Mouse (Mus musculus) midbrain, embryonic 15.5 days (tissue): Measurements from ENCODE around the gene Gm20518. TPM values are rescaled to one million over a fixed set of nuclear protein-coding genes. Genes with fewer than 3 reads are reported as not detected.

ENCODE experiments used
- ATAC-seq: fragments of 200-750 bp; cut with Nextera tagmentation; replicated peaks from 2 replicates; pipeline ENCODE4 v1.8.0; 2017; ENCODE audit warnings: moderate TSS enrichment
- H3K27ac ChIP-seq: fragments of 300-500 bp; sonication (generic); 2 replicates; pipeline ENCODE4 v1.5.1; 2015; ENCODE audit warnings: mild to moderate bottlenecking, inconsistent platforms
- H3K27me3 ChIP-seq: fragments of 300-500 bp; sonication (generic); replicated peaks from 2 replicates; pipeline ENCODE4 v1.6.1; 2015; ENCODE audit warnings: inconsistent platforms
- H3K36me3 ChIP-seq: fragments of 300-500 bp; sonication (generic); replicated peaks from 2 replicates; pipeline ENCODE4 v1.6.1; 2015; ENCODE audit warnings: inconsistent platforms
- H3K4me1 ChIP-seq: fragments of 300-500 bp; sonication (generic); 2 replicates; pipeline ENCODE4 v1.6.1; 2015; ENCODE audit warnings: inconsistent platforms
- H3K4me2 ChIP-seq: fragments of 300-500 bp; sonication (generic); 2 replicates; pipeline ENCODE4 v1.6.1; 2015; ENCODE audit warnings: inconsistent platforms, mild to moderate bottlenecking, moderate library complexity
- H3K4me3 ChIP-seq: fragments of 300-500 bp; sonication (generic); 2 replicates; pipeline ENCODE4 v1.5.1; 2015; ENCODE audit warnings: mild to moderate bottlenecking, inconsistent platforms
- H3K9ac ChIP-seq: fragments of 300-500 bp; sonication (generic); 2 replicates; pipeline ENCODE4 v1.6.1; 2015; ENCODE audit warnings: mild to moderate bottlenecking, inconsistent platforms
- H3K9me3 ChIP-seq: fragments of 300-500 bp; sonication (generic); 2 replicates; pipeline ENCODE4 v1.6.1; 2016; ENCODE audit warnings: inconsistent platforms
- WGBS: fragments of 180-500 bp; shearing (Covaris S2); methylation state at CpG from one replicate; pipeline ENCODE4 v1.1.7; 2015; ENCODE audit warnings: mixed read lengths; 5-methylcytosine and 5-hydroxymethylcytosine counted together
- polyA plus RNA-seq: library from polyadenylated mRNA; unstranded; fragments of >200 nt; fragmentation: Nextera tagmentation; extraction: Ambion mirVana; gene quantifications from 2 replicates; pipeline ENCODE4 v1.2.1, GENCODE M21; 2015

Gm20518 gene
- polyA plus RNA-seq, 1 experiment from 2014 or later = 0.53 TPM

- Histone ChIP-seq H3K4me2 (peak overlapping the region; percentile 80), H3K27me3 (no peaks in the 10 kb centered on the region), H3K4me1 (peaks cover 27% of the 10 kb centered on the region), H3K9ac (peak overlapping the region; percentile 98), H3K36me3 (no peaks in the 10 kb centered on the region), H3K27ac (peak overlapping the region; percentile 97), H3K9me3 (no peaks in the 10 kb centered on the region), H3K4me3 (peak overlapping the region; percentile 78)
- WGBS = under 1% methylated on average over 44 of the region's 44 CpGs
- ATAC-seq = peak; percentile 68
Measured at GRCm38 (mm10) chr16:17890917-17891566, 429 bp downstream of the Gm20518 start.

- peak overlapping the region; percentile 78 for H3K4me3 ChIP-seq
- no peaks in the 10 kb centered on the region for H3K27me3 ChIP-seq
- H3K9me3 ChIP-seq = no peaks in the 10 kb centered on the region
- H3K36me3 ChIP-seq = no peaks in the 10 kb centered on the region
- 50% methylated on average over 2 of the region's 2 CpGs for WGBS
- peak overlapping the region; percentile 98 for H3K9ac ChIP-seq
- peaks cover 30% of the 10 kb centered on the region for H3K4me1 ChIP-seq
- ATAC-seq = no peak
- peak overlapping the region; percentile 97; the same call in 1 of the 2 replicates for H3K27ac ChIP-seq
- peak overlapping the region; percentile 80 for H3K4me2 ChIP-seq
Measured at GRCm38 (mm10) chr16:17890342-17890727, 1.1 kb downstream of the Gm20518 start.

DNA sequence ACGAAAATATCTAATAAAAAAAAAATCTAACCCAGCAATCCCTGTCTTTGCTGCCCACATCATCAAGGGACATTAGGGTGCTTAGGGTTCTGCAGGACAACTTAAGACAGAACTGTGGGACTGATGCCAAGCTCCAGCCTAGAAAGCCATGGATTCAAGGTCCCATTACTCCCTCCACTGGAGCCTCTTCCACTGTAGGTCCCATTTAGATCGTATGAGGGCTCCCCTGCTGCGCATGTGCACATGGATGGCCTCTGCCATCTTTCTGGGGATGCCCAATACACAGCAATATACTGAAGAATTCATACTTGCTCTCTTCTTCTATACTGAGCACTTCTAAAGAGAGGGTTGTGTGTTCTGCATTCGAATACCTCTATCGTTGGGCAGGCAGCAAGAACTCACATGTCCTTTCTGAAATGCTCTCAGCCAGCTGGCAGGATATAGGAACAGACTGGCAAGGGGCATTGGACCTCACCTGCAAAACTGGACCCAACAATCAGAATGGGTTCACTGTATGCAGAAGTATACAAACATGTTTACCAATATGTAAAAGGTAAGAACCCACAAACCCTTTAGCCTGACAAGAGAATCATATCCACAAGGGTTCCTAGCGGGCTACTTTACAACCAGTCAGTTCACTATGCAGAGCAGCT is 1.7 kb downstream of the Gm20518 start:
- H3K27ac ChIP-seq = no peak overlapping the region
- H3K27me3 ChIP-seq = no peaks in the 10 kb centered on the region
- H3K4me2 ChIP-seq = peak overlapping the region; percentile 80
- 85% methylated on average over 6 of the region's 6 CpGs for WGBS
- peak overlapping the region; percentile 78 for H3K4me3 ChIP-seq
- H3K9ac ChIP-seq = peak overlapping the region; percentile 98
- H3K9me3 ChIP-seq = no peaks in the 10 kb centered on the region
- no peaks in the 10 kb centered on the region for H3K36me3 ChIP-seq
- H3K4me1 ChIP-seq = peaks cover 30% of the 10 kb centered on the region
- no peak for ATAC-seq

GRCm38 (mm10) chr16:17884116-17884515 is 7.4 kb downstream of the Gm20518 start:
- Histone ChIP-seq H3K36me3 (no peaks in the 10 kb centered on the region), H3K27ac (no peak overlapping the region), H3K9ac (no peak overlapping the region), H3K4me3 (no peak overlapping the region), H3K9me3 (no peaks in the 10 kb centered on the region), H3K27me3 (no peaks in the 10 kb centered on the region), H3K4me2 (no peak overlapping the region), H3K4me1 (peaks cover 13% of the 10 kb centered on the region)
- WGBS = 92% methylated on average over 6 of the region's 6 CpGs
- no peak for ATAC-seq

DNA sequence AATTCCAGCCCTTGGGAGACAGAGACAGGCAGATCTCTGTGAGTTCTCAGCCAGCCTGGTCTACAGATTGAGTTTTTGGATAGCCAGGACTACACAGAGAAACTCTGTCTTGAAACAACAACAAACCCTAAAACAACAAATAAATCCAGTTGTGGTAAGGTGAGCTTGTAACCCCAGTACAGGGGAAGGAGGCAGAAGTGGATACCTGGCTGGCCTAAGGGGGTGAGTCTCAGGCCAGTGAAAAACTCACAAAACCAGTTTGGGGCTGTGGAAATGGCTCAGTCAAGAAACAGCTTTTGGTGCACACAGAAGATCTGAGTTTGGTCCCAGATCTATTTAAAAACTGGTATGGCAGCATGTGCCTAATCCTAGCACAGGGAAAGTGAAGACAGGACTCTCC is 9.3 kb downstream of the Gm20518 start:
- ATAC-seq = no peak
- no peak overlapping the region for H3K9ac ChIP-seq
- no peak overlapping the region for H3K4me3 ChIP-seq
- no peak overlapping the region for H3K4me2 ChIP-seq
- no peaks in the 10 kb centered on the region for H3K27me3 ChIP-seq
- no peaks in the 10 kb centered on the region for H3K36me3 ChIP-seq
- peaks cover 13% of the 10 kb centered on the region for H3K4me1 ChIP-seq
- H3K9me3 ChIP-seq = no peaks in the 10 kb centered on the region
- no peak overlapping the region for H3K27ac ChIP-seq

DNA sequence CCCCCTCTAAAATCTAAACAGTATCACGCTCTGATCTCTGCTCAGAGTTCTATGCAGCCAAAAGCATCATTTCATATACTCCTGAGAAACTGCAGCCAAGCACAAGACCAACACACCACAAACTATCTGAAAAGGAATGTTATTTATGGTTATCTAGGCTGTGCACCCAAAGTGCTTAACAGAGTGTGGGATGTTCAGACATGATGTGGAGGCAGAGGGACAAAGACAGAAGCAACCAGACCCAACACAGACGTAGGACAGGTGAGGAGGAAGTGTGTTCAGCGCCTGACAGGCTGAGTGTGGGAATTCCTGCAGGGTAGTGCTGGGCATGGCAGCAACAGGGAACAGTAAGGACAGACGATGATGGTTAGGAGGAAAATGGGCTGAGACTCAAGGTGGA is 11.9 kb downstream of the Gm20518 start:
- Histone ChIP-seq H3K4me1 (0 out of 2 replicates have a peak, but pooled peaks cover 3% of the 10 kb centered on the region), H3K4me2 (no peak overlapping the region), H3K9ac (no peak overlapping the region), H3K27ac (no peak overlapping the region), H3K9me3 (no peaks in the 10 kb centered on the region), H3K4me3 (no peak overlapping the region), H3K36me3 (no peaks in the 10 kb centered on the region), H3K27me3 (no peaks in the 10 kb centered on the region)
- no peak for ATAC-seq
- 90% methylated on average over 4 of the region's 4 CpGs for WGBS

DNA sequence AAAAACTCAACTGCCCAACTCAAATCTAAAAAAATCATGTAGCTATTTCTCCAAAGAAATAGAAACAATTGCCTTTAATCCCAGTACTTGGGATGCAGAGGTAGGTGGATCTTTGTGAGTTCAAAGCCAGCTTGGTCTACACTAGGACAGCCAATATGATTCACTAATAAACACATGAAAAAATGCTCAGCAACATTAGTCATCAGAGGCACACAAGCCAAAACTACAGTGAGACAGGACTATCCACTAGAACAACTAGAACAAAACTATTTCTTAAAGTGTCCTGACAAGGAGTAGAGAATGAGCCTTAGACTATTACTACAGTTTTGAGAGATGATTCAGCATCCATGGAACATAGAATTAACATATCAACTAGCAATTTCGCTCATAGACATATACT is 15.4 kb downstream of the Gm20518 start:
- Histone ChIP-seq H3K9ac (no peak overlapping the region), H3K27me3 (no peaks in the 10 kb centered on the region), H3K27ac (no peak overlapping the region), H3K4me1 (0 out of 2 replicates have a peak, but pooled peaks cover 3% of the 10 kb centered on the region), H3K4me2 (no peak overlapping the region), H3K36me3 (peaks cover 9% of the 10 kb centered on the region; the same call in 1 of the 2 replicates), H3K4me3 (no peak overlapping the region), H3K9me3 (no peaks in the 10 kb centered on the region)
- ATAC-seq = no peak
- 95% methylated on average over 1 of the region's 1 CpGs for WGBS

DNA sequence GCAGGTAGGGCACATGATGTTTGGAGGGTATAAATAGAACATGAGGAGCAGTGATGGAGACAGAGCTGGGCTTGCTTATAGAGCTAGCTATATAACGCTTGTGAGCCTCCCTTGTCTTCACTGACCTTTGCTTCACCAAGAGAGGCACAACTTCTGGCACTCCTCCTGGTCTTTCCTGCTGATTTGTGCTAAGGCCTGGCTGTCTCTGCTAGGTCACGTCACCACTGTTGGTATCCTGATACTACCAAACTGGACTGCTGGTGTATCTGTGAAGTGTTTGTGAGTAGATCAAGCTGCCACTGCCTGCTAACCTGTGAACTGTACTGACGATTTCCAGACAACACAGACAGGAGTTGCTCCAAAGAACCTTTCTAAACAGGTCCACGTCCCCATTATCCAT is 16.3 kb downstream of the Gm20518 start:
- no peak overlapping the region for H3K4me2 ChIP-seq
- no peak for ATAC-seq

DNA sequence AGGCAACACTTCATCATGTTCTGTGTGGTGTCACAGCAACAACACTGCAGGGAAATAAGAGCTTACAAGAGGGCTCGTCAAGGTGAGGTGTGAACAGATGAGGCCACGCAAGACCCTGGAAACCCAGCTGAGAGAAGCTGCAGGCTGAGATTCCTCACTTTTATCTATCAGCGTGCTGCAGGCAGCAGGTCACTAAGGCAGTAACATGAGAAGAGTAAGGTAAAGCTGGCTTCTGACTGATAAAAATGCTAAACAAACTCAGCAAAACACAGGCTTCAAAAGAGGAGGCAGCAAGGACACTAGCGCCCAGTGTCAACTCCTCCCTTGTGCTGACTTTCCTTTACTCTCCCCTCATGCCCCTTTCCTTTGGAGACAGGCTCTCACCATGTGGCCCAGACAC is 18.5 kb downstream of the Gm20518 start:
- Histone ChIP-seq H3K4me3 (no peak overlapping the region), H3K4me2 (no peak overlapping the region), H3K36me3 (peaks cover 9% of the 10 kb centered on the region; the same call in 1 of the 2 replicates), H3K4me1 (no peaks in the 10 kb centered on the region), H3K9me3 (no peaks in the 10 kb centered on the region), H3K27ac (no peak overlapping the region), H3K27me3 (no peaks in the 10 kb centered on the region), H3K9ac (no peak overlapping the region)
- no peak for ATAC-seq
- WGBS = 81% methylated on average over 4 of the region's 4 CpGs

More for the DNA sequence above, 16.3 kb downstream of the Gm20518 start:
- H3K36me3 ChIP-seq = peaks cover 9% of the 10 kb centered on the region; the same call in 1 of the 2 replicates
- H3K9ac ChIP-seq = no peak overlapping the region
- no peak overlapping the region for H3K4me3 ChIP-seq
- H3K27ac ChIP-seq = no peak overlapping the region
- 89% methylated on average over 4 of the region's 4 CpGs for WGBS
- H3K27me3 ChIP-seq = no peaks in the 10 kb centered on the region
- H3K4me1 ChIP-seq = 0 out of 2 replicates have a peak, but pooled peaks cover 3% of the 10 kb centered on the region
- no peaks in the 10 kb centered on the region for H3K9me3 ChIP-seq

DNA sequence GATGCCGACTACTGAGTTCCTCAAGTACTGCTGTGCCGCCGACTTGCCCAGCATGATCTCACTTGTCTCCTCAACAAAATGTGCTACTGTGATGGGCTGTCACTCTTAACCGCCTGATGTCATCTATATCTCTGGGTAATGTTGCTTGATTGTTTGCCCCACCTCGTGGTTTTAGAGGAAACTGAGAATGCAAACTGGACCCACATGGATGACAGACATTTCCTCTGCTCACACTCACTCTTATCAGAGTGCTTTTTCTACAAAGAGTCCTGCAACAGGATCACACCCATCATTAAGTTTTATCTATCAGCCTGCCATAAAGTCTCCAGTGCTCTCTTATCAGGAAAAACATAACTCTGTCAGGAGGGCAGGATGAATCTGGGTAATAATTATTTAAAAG is 20.2 kb downstream of the Gm20518 start:
- Histone ChIP-seq H3K27ac (no peak overlapping the region), H3K36me3 (peaks cover 9% of the 10 kb centered on the region; the same call in 1 of the 2 replicates)
- WGBS = 92% methylated on average over 5 of the region's 5 CpGs

DNA sequence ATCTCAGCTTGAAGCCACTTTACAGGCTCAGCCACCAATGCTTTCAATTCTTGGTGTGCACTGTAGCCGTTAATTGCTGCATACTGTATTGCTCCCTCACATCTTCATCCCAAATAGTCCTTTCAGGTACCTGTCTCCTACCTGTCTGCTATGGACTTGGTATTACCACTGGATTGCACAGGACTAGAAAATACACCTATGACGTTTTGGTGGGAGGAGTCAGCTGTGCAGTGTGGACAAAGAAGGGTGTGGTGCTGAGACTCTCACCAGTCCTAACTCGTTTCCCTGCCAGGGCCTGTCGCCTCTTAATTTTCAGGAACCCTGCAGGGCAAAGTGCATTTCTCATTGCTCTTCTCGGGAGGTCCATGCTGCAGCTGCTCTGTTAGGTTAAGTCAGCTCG is 25.7 kb downstream of the Gm20518 start:
- no peak for ATAC-seq
- no peak overlapping the region for H3K27ac ChIP-seq
- H3K4me2 ChIP-seq = no peak overlapping the region
- no peak overlapping the region for H3K4me3 ChIP-seq
- no peaks in the 10 kb centered on the region; the same call in 1 of the 2 replicates for H3K36me3 ChIP-seq
- peaks cover 5% of the 10 kb centered on the region; the same call in 1 of the 2 replicates for H3K4me1 ChIP-seq
- no peaks in the 10 kb centered on the region for H3K27me3 ChIP-seq
- 81% methylated on average over 6 of the region's 6 CpGs for WGBS
- H3K9ac ChIP-seq = no peak overlapping the region
- no peaks in the 10 kb centered on the region for H3K9me3 ChIP-seq

More for the DNA sequence above, 20.2 kb downstream of the Gm20518 start:
- no peaks in the 10 kb centered on the region for H3K9me3 ChIP-seq
- no peak overlapping the region for H3K4me3 ChIP-seq
- no peaks in the 10 kb centered on the region for H3K27me3 ChIP-seq
- H3K9ac ChIP-seq = no peak overlapping the region
- ATAC-seq = no peak
- no peaks in the 10 kb centered on the region for H3K4me1 ChIP-seq
- H3K4me2 ChIP-seq = no peak overlapping the region

DNA sequence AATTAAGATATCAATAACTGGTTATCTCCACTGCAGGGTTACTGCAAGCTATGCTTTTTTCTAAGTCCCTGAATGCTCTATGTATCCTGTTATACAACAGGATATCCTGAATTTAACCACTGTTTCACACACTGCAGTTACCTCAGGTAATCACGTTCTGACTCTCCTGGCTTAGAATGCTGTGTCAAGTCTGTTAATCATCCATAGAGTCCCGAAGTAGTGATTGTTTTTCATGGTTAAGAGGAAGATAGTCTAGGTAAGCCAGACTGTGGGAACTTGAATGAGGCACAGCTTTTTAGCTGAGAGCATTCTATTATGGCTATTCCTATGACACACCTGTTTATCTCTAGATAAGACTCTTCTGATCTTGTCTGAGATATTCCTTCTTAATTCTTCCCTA is 26.2 kb downstream of the Gm20518 start:
- H3K27me3 ChIP-seq = no peaks in the 10 kb centered on the region
- no peaks in the 10 kb centered on the region; the same call in 1 of the 2 replicates for H3K36me3 ChIP-seq
- H3K4me2 ChIP-seq = no peak overlapping the region
- H3K4me3 ChIP-seq = no peak overlapping the region
- no peak overlapping the region for H3K27ac ChIP-seq
- WGBS = 89% methylated on average over 2 of the region's 2 CpGs
- peaks cover 5% of the 10 kb centered on the region; the same call in 1 of the 2 replicates for H3K4me1 ChIP-seq
- H3K9me3 ChIP-seq = no peaks in the 10 kb centered on the region
- H3K9ac ChIP-seq = no peak overlapping the region
- no peak for ATAC-seq

DNA sequence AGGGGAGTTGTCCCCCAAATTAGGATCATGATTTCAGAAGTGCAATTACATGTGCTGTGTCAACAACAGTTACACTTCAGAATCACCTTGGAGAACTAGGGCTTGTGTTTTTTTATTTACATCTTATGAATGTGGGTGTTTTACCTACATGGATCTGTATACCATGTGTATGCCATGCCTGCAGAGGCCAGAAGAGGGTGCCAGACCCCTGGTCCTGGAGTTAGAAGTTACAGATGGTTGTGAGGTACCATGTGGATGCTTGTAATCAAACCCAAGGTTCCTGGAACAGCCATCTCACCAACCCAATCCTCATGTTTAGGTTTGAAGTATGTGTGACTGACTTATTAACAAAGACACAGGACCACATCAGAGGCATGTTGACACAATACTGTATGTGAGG is 32.9 kb downstream of the Gm20518 start:
- Histone ChIP-seq H3K27me3 (no peaks in the 10 kb centered on the region), H3K36me3 (peaks cover 43% of the 10 kb centered on the region), H3K9ac (no peak overlapping the region), H3K9me3 (no peaks in the 10 kb centered on the region), H3K4me2 (no peak overlapping the region), H3K4me3 (no peak overlapping the region), H3K27ac (no peak overlapping the region), H3K4me1 (peaks cover 5% of the 10 kb centered on the region; the same call in 1 of the 2 replicates)
- no peak for ATAC-seq
